Mouse (Mus musculus) heart, adult 2 months (tissue): ENCODE measurements around the gene Brd3os.

Experiments used
- CTCF ChIP-seq: fragments of 200-600 bp; IDR thresholded peaks from 2 replicates; pipeline ENCODE4 v1.8.1; 2022; ENCODE audit warnings: antibody characterized with exemption, mild to moderate bottlenecking, moderate library complexity
- EP300 ChIP-seq: fragments of 200-500 bp; IDR thresholded peaks from 2 replicates; pipeline ENCODE4 v1.6.1; 2011; ENCODE audit warnings: low read depth, low read length, control low read depth; ENCODE audit not compliant: insufficient read depth
- POLR2A ChIP-seq: fragments of 200-500 bp; IDR thresholded peaks from 2 replicates; pipeline ENCODE4 v1.6.1; 2011; ENCODE audit warnings: mild to moderate bottlenecking, low read depth, low read length, control low read depth; ENCODE audit not compliant: insufficient read depth

DNA sequence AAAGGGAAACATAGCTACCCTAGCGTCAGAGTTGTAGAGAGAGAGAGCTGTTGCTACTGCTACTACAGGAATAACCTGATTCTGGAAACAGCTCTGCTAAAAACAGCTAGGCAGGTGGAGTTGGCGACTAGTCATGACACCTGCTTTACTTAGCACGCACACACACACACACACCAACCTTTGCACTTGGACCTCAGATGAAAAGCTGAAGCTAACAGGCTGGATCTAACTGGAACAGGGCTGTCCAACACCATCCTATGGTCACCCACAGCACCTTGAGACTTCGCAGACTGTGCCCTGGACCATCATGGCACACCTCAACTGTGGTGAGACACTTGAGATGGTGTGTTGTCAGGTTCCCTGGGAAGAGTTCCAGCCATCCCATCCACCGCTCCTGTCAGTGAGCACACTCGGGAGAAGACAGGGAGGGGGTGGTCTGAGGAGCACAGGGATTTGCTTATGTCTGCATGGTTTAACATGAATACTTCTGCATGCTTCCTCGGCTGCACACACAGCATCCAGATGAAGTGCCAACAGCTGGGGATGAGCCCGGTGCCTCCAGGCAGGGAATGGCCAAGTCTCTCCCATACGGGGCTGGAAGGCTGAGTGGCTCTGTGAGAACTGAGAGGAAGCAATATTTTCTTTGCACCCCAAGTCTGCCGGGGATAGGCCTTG, 47.8 kb upstream of the Brd3os start:
- TF ChIP-seq CTCF (no peak), POLR2A (no peak), EP300 (no peak)
